Mouse (Mus musculus) stomach, postnatal 0 days (tissue): ENCODE results near the gene Babam2. TPM values are rescaled to one million over a fixed set of nuclear protein-coding genes. Genes with fewer than 3 reads are reported as not detected.
A peak's percentile ranks its signal among the peaks of the same experiment; 100 is the strongest.
"Not testable (repeated sequence)": the region's sequence is repeated elsewhere in the genome, so short reads cannot be mapped to it uniquely, and the experiment has no call there.

Experiments used
- ATAC-seq: fragments of 200-750 bp; cut with Nextera tagmentation; 2 replicates; pipeline ENCODE4 v1.8.0; 2017; ENCODE audit not compliant: low FRiP score, low TSS enrichment
- DNase-seq: peaks from one replicate; pipeline ENCODE4 v3.0.0-alpha.2; 2016; ENCODE audit warnings: low spot score
- H3K27ac ChIP-seq: fragments of 300-500 bp; sonication (generic); replicated peaks from 2 replicates; pipeline ENCODE4 v1.5.1; 2014; ENCODE audit warnings: mild to moderate bottlenecking, control low read depth
- H3K27me3 ChIP-seq: fragments of 300-500 bp; sonication (generic); 2 replicates; pipeline ENCODE4 v1.6.1; 2014; ENCODE audit warnings: low read length; ENCODE audit not compliant: control insufficient read depth, insufficient read depth
- H3K36me3 ChIP-seq: fragments of 300-500 bp; sonication (generic); 2 replicates; pipeline ENCODE4 v1.6.1; 2014; ENCODE audit warnings: low read length, mixed read lengths; ENCODE audit not compliant: control insufficient read depth, insufficient read depth
- H3K4me1 ChIP-seq: fragments of 300-500 bp; sonication (generic); replicated peaks from 2 replicates; pipeline ENCODE4 v1.6.1; 2014; ENCODE audit warnings: antibody characterized with exemption; ENCODE audit not compliant: control insufficient read depth, insufficient read depth
- H3K4me2 ChIP-seq: fragments of 300-500 bp; sonication (generic); replicated peaks from 2 replicates; pipeline ENCODE4 v1.6.1; 2014; ENCODE audit warnings: low read depth, mild to moderate bottlenecking, control low read depth, moderate library complexity
- H3K4me3 ChIP-seq: fragments of 300-500 bp; sonication (generic); 2 replicates; pipeline ENCODE4 v1.5.1; 2014; ENCODE audit warnings: low read depth, low read length, control low read depth
- H3K9ac ChIP-seq: fragments of 300-500 bp; sonication (generic); 2 replicates; pipeline ENCODE4 v1.6.1; 2014; ENCODE audit warnings: mild to moderate bottlenecking, low read length, control low read depth, mixed read lengths
- H3K9me3 ChIP-seq: fragments of 300-500 bp; sonication (generic); 2 replicates; pipeline ENCODE4 v1.6.1; 2016; ENCODE audit warnings: low read length; ENCODE audit not compliant: control insufficient read depth
- CTCF ChIP-seq: IDR thresholded peaks from 2 replicates; pipeline ENCODE4 v1.5.1; 2016; ENCODE audit warnings: antibody characterized with exemption, low read depth, mild to moderate bottlenecking, moderate library complexity
- EP300 ChIP-seq: optimal IDR thresholded peaks from 2 replicates; pipeline ENCODE3; 2016; ENCODE audit warnings: antibody characterized with exemption
- WGBS: fragments of 180-500 bp; shearing (Covaris S2); extraction: QIAGEN DNeasy Blood & Tissue Kit; methylation state at CpG from one replicate; pipeline ENCODE4 v1.1.7; 2014; 5-methylcytosine and 5-hydroxymethylcytosine counted together
- polyA plus RNA-seq: library from polyadenylated mRNA; unstranded; fragments of >200 nt; fragmentation: Nextera tagmentation; extraction: Ambion mirVana; gene quantifications from 2 replicates; pipeline ENCODE4 v1.2.1, GENCODE M21; 2015

Babam2 gene
- polyA plus RNA-seq, 1 experiment from 2014 or later, result 44.9 TPM

DNA sequence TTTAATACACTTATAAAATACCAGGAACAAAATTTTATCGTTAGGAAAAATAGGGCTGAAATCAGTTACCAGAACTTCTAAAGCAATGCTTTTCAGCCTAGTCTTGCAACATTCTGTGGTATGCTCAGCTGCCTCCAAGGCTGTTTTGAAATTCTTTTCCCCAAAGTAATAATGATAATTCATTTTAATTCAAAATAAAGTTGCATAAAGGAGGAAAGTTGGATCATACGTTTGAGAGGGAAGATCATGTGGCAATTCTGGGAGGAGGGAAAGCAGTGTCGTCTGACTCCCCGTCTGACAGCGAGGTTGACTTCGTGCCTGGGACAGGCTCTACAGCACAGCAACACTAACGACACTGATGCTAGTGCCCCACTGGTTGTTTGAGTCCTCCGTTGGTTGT, 95.4 kb downstream of the Babam2 start:
- TF ChIP-seq EP300 (no peak), CTCF (no peak)
- WGBS, result 62% methylated on average over 8 of the region's 8 CpGs

DNA sequence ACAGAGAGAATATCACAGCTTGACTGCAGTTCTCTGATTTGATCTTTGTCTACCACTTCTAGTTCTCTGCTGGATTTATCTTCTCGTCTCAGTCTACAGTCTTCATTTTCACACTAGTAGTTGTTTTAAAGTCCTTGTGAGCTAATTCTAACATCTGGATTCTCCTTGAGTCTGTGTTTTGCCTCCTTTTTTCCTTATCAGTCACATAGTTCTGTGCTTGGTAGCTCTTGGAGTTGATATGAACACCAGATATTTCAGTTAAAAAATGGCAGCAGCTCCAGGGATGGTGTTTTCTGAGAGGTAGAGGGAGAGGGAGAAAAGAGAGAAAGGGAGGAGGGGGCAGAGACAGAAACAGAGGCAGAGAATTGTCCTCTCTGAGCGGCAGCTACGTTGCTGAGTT, 97.9 kb downstream of the Babam2 start:
- no peak for TF ChIP-seq CTCF
- TF ChIP-seq EP300, result no peak
- Histone ChIP-seq H3K4me1 (no peaks in the 10 kb centered on the region), H3K4me2 (no peak overlapping the region), H3K4me3 (no peak overlapping the region), H3K27me3 (no peaks in the 10 kb centered on the region), H3K9ac (no peak overlapping the region), H3K27ac (no peak overlapping the region), H3K36me3 (no peaks in the 10 kb centered on the region), H3K9me3 (no peaks in the 10 kb centered on the region)
- DNase-seq, result no peak
- 79% methylated on average over 3 of the region's 3 CpGs for WGBS
- ATAC-seq, result no peak

More for the DNA sequence above, 95.4 kb downstream of the Babam2 start:
- H3K4me3 ChIP-seq, result no peak overlapping the region
- no peaks in the 10 kb centered on the region for H3K9me3 ChIP-seq
- H3K27me3 ChIP-seq, result no peaks in the 10 kb centered on the region
- ATAC-seq (no peak), DNase-seq (no peak)
- no peaks in the 10 kb centered on the region for H3K4me1 ChIP-seq
- no peak overlapping the region for H3K4me2 ChIP-seq
- no peak overlapping the region for H3K27ac ChIP-seq
- H3K36me3 ChIP-seq, result no peaks in the 10 kb centered on the region
- H3K9ac ChIP-seq, result no peak overlapping the region

DNA sequence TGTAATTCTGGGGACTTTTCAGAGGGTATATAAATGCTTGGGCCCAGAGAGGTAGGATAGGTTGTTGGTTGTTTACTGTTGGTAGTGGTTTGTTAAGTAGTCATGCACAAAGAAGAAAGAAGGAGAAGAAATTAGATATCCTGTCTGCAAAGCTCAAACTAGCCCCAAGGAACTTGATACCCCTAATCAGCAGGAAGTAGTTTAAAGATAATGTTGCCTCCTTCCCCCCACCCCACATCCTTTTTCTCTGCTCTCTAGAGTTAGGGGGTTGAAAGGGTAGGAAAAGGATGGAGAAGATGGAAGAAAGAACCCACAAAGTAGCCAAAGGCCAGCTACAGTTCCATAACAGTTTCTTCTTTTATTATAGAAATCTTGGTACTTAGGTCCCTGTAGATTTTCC, 99.5 kb downstream of the Babam2 start:
- no peak for TF ChIP-seq EP300
- TF ChIP-seq CTCF, result no peak
- H3K9ac ChIP-seq, result no peak overlapping the region
- H3K27me3 ChIP-seq, result no peaks in the 10 kb centered on the region
- ATAC-seq, result no peak
- DNase-seq, result no peak
- H3K4me2 ChIP-seq, result no peak overlapping the region
- no peak overlapping the region for H3K27ac ChIP-seq
- H3K9me3 ChIP-seq, result no peaks in the 10 kb centered on the region
- no peaks in the 10 kb centered on the region for H3K4me1 ChIP-seq
- no peak overlapping the region for H3K4me3 ChIP-seq
- no peaks in the 10 kb centered on the region for H3K36me3 ChIP-seq

DNA sequence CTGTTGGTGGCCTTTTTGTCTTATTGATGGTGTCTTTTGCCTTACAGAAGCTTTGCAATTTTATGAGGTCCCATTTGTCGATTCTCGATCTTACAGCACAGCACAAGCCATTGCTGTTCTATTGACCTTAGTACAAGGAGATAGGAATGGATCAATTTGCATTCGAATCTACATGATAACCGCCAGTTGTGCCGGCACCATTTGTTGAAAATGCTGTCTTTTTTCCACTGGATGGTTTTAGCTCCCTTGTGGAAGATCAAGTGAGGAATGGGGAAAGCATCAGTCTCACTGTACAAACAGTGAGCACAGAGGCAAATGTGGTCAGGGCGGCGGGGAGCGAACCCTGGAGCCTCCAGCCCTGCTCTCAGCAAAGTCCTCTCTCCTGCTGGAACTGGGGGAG, 106.7 kb downstream of the Babam2 start:
- not testable (repeated sequence) for H3K27ac ChIP-seq, H3K36me3 ChIP-seq, H3K27me3 ChIP-seq, H3K9ac ChIP-seq, H3K4me1 ChIP-seq, ATAC-seq, H3K4me2 ChIP-seq, H3K4me3 ChIP-seq, H3K9me3 ChIP-seq, DNase-seq
- 82% methylated on average over 8 of the region's 8 CpGs for WGBS

DNA sequence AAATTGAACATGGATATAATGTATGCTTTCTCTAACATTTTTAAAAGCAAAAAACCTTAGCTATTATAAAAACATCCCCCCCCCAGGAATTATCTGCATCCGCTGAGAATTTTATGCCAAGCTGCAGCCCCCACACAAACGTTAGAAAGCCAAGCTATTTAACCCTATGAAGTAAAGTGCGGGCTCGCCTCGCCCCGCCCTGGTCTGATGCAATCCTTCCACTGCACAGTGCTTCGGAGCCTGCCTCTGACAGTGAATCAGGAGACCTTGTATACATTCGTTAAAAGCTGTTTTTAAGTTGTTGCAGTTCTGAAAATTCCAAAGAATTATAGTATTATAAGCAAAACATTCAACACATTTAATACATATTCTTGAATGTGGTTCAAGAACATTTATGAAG, 107.3 kb downstream of the Babam2 start:
- peak; percentile 78; the same call in 1 of the 2 replicates for ATAC-seq
- H3K4me3 ChIP-seq, result no peak overlapping the region
- 30% methylated on average over 8 of the region's 8 CpGs for WGBS
- no peak overlapping the region for H3K4me2 ChIP-seq
- no peaks in the 10 kb centered on the region for H3K27me3 ChIP-seq
- no peaks in the 10 kb centered on the region for H3K4me1 ChIP-seq
- DNase-seq, result peak; percentile 60
- H3K36me3 ChIP-seq, result no peaks in the 10 kb centered on the region
- no peaks in the 10 kb centered on the region for H3K9me3 ChIP-seq
- TF ChIP-seq EP300 (no peak), CTCF (no peak)
- no peak overlapping the region for H3K9ac ChIP-seq
- H3K27ac ChIP-seq, result no peak overlapping the region

DNA sequence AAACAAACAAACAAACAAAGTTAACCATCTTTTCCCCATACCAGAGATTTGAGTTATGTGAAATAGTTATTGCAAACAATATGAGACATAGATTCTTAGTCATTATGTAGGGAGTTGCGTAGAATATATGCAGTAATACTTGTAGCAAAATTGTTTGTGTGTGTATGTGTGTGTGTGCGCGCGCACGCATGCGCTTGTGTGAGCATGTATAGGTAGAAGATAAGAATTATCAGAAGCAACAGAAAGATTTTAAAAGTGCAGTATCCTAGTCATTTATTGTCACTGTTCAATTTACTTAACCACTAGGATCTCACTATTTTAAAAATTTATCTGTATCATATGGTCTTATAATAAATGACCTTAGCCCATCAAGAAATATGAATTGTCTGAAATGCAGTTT, 109.8 kb downstream of the Babam2 start:
- no peaks in the 10 kb centered on the region for H3K36me3 ChIP-seq
- H3K4me1 ChIP-seq, result no peaks in the 10 kb centered on the region
- no peaks in the 10 kb centered on the region for H3K9me3 ChIP-seq
- no peak for TF ChIP-seq CTCF
- TF ChIP-seq EP300, result no peak
- no peak overlapping the region for H3K4me2 ChIP-seq
- no peak for DNase-seq
- no peak overlapping the region for H3K4me3 ChIP-seq
- H3K27ac ChIP-seq, result no peak overlapping the region
- H3K27me3 ChIP-seq, result no peaks in the 10 kb centered on the region
- no peak for ATAC-seq
- no peak overlapping the region for H3K9ac ChIP-seq
- WGBS, result 99% methylated on average over 6 of the region's 6 CpGs
